Comparison of ENCODE assay signal across 15 mouse cellular contexts in genomic region chr7:100854861-100855260, GRCm38 (mm10). TPM values are rescaled to one million over a fixed set of nuclear protein-coding genes. Genes with fewer than 3 reads are reported as not detected.
DNase-seq lines count a peak whose midpoint lies in the region; ATAC-seq and TF ChIP-seq lines count a peak whose summit lies in the region.
"Had no signal": no experiment of that assay in that cellular context is flagged by ENCODE, and none has a peak within 500 bp of the region (broad histone marks: within the 10 kb centered on the region; RNA-seq: fewer than 3 reads in every experiment).

No protein-coding gene starts in this region.

- H3K9me3 ChIP-seq in kidney, embryonic 16.5 days (ENCODE audit: low read length) = no peaks in the 10 kb centered on the region
- H3K9me3 ChIP-seq in MEL (replicated peaks; ENCODE audit: insufficient read depth, low read length) = no peaks in the 10 kb centered on the region
- H3K9me3 ChIP-seq in liver, embryonic 12.5 days (replicated peaks) = no peaks in the 10 kb centered on the region
- no peaks in the 10 kb centered on the region for H3K9me3 ChIP-seq in neural tube, embryonic 15.5 days (replicated peaks)
- H3K9me3 ChIP-seq: midbrain, embryonic 15.5 days; stomach, embryonic 15.5 days had no signal

- no peak for TF ChIP-seq EP300 in MEL (IDR thresholded peaks at IDR 0.05; ENCODE audit: low read depth in 1 of 2, low read length in 2 of 2)

- H3K4me2 ChIP-seq in kidney, embryonic 16.5 days (replicated peaks; ENCODE audit: low read depth, low read length) = no peak overlapping the region
- H3K4me2 ChIP-seq in liver, embryonic 12.5 days = peak overlapping the region; percentile 45
- no peak overlapping the region for H3K4me2 ChIP-seq in neural tube, embryonic 15.5 days
- H3K4me2 ChIP-seq: midbrain, embryonic 15.5 days; stomach, embryonic 15.5 days had no signal

- H3K27ac ChIP-seq in kidney, embryonic 16.5 days (ENCODE audit: low read length) = no peak overlapping the region
- H3K27ac ChIP-seq in MEL (ENCODE audit: control insufficient read depth, low read depth, low read length) = peak overlapping the region; percentile 97
- peak overlapping the region; percentile 92 for H3K27ac ChIP-seq in liver, embryonic 12.5 days
- no peak overlapping the region for H3K27ac ChIP-seq in neural tube, embryonic 15.5 days (replicated peaks)
- H3K27ac ChIP-seq: hindbrain, postnatal 0 days; left cerebral cortex, adult 2 months; midbrain, embryonic 15.5 days had no signal

- ATAC-seq in kidney, embryonic 16.5 days (ENCODE audit: low FRiP score, low TSS enrichment) = no peak
- no peak for ATAC-seq in liver, embryonic 12.5 days
- ATAC-seq in neural tube, embryonic 15.5 days (ENCODE audit: low FRiP score) = no peak
- ATAC-seq: hindbrain, postnatal 0 days; midbrain, embryonic 15.5 days had no signal

- no peaks in the 10 kb centered on the region for H3K27me3 ChIP-seq in kidney, embryonic 16.5 days (ENCODE audit: insufficient read depth, low read length)
- H3K27me3 ChIP-seq in MEL (ENCODE audit: control insufficient read depth in 1 of 2, insufficient read depth in 2 of 2, low read length in 2 of 2) = no peaks in the 10 kb centered on the region
- no peaks in the 10 kb centered on the region for H3K27me3 ChIP-seq in liver, embryonic 12.5 days (replicated peaks)
- H3K27me3 ChIP-seq in neural tube, embryonic 15.5 days (replicated peaks) = no peaks in the 10 kb centered on the region
- H3K27me3 ChIP-seq: midbrain, embryonic 15.5 days; stomach, embryonic 15.5 days had no signal

- H3K4me3 ChIP-seq in kidney, embryonic 16.5 days (ENCODE audit: low read length) = no peak overlapping the region
- peak overlapping the region in 1 of 2 experiments; percentile 25; a peak in 3 of 4 replicates for H3K4me3 ChIP-seq in MEL (ENCODE audit: control insufficient read depth in 1 of 2, insufficient read depth in 1 of 2, low read depth in 2 of 2, low read length in 2 of 2)
- 0 out of 2 replicates have a peak overlapping the region, but pooled peaks have one; percentile 9 for H3K4me3 ChIP-seq in liver, embryonic 12.5 days
- no peak overlapping the region for H3K4me3 ChIP-seq in neural tube, embryonic 15.5 days (replicated peaks)
- H3K4me3 ChIP-seq: left cerebral cortex, adult 2 months; midbrain, embryonic 15.5 days; stomach, embryonic 15.5 days had no signal

- peaks cover 26% of the 10 kb centered on the region for H3K79me2 ChIP-seq in MEL (ENCODE audit: control insufficient read depth, insufficient read depth, low read length, poor library complexity)

- no peaks in the 10 kb centered on the region for H3K36me3 ChIP-seq in kidney, embryonic 16.5 days (ENCODE audit: insufficient read depth, low read length)
- H3K36me3 ChIP-seq in MEL (ENCODE audit: control insufficient read depth in 1 of 2, insufficient read depth in 2 of 2, low read length in 2 of 2) = peaks cover 0 to 43% of the 10 kb centered on the region in 2 experiments; a peak in 3 of 4 replicates
- H3K36me3 ChIP-seq in liver, embryonic 12.5 days = peaks cover 95% of the 10 kb centered on the region
- H3K36me3 ChIP-seq in neural tube, embryonic 15.5 days = no peaks in the 10 kb centered on the region
- H3K36me3 ChIP-seq: midbrain, embryonic 15.5 days; stomach, embryonic 15.5 days had no signal

- TF ChIP-seq CTCF in MEL (IDR thresholded peaks at IDR 0.05 in 2 of 3, conservative IDR thresholded peaks at IDR 0.05 in 1 of 3; ENCODE audit: control insufficient read depth in 1 of 3, insufficient read depth in 1 of 3, low read depth in 2 of 3, low read length in 3 of 3, poor library complexity in 1 of 3, severe bottlenecking in 1 of 3) = no peak
- TF ChIP-seq CTCF in brain, embryonic 14.5 days (IDR thresholded peaks at IDR 0.05; ENCODE audit: borderline replicate concordance, extremely low read depth, insufficient read depth, insufficient read length) = no peak

- 0 out of 2 replicates have a peak overlapping the region, but pooled peaks have one; percentile 29 for H3K9ac ChIP-seq in kidney, embryonic 16.5 days (replicated peaks; ENCODE audit: low read length)
- peak overlapping the region; percentile 57 for H3K9ac ChIP-seq in MEL (ENCODE audit: control insufficient read depth, low read depth, low read length, poor library complexity, severe bottlenecking)
- peak overlapping the region; percentile 34 for H3K9ac ChIP-seq in liver, embryonic 12.5 days
- no peak overlapping the region for H3K9ac ChIP-seq in neural tube, embryonic 15.5 days (replicated peaks)
- H3K9ac ChIP-seq: midbrain, embryonic 15.5 days; stomach, embryonic 15.5 days had no signal

- TF ChIP-seq POLR2A in MEL (IDR thresholded peaks at IDR 0.05; ENCODE audit: control insufficient read depth in 1 of 2, insufficient read depth in 1 of 2, low read depth in 1 of 2, low read length in 2 of 2, poor library complexity in 1 of 2) = no peak
- no peak for TF ChIP-seq POLR2A in brain, embryonic 14.5 days (IDR thresholded peaks at IDR 0.05; ENCODE audit: borderline replicate concordance, extremely low read depth, insufficient read depth, insufficient read length, poor library complexity, severe bottlenecking)

- peaks cover 54% of the 10 kb centered on the region for H3K4me1 ChIP-seq in kidney, embryonic 16.5 days (ENCODE audit: insufficient read depth, low read length)
- H3K4me1 ChIP-seq in MEL (ENCODE audit: control insufficient read depth in 1 of 2, insufficient read depth in 2 of 2, low read length in 2 of 2) = peaks cover 16 to 51% of the 10 kb centered on the region in 2 experiments
- peaks cover 91% of the 10 kb centered on the region for H3K4me1 ChIP-seq in liver, embryonic 12.5 days
- H3K4me1 ChIP-seq in neural tube, embryonic 15.5 days = peaks cover 38% of the 10 kb centered on the region

- TF ChIP-seq RAD21 in MEL (IDR thresholded peaks at IDR 0.05; ENCODE audit: low read depth, low read length) = no peak

- 62% methylated on average over 5 of the region's 5 CpGs for WGBS in kidney, embryonic 16.5 days
- 41% methylated on average over 5 of the region's 5 CpGs for WGBS in liver, embryonic 12.5 days (ENCODE audit: insufficient replicate concordance)
- WGBS in neural tube, embryonic 15.5 days = 64% methylated on average over 5 of the region's 5 CpGs

- no peak for DNase-seq in kidney, adult 8-10 months
- peak; percentile 19 for DNase-seq in MEL (ENCODE audit: low read depth, low spot score)
- peak; percentile 84 for DNase-seq in brain, embryonic 14.5 days (ENCODE audit: low read depth)
- DNase-seq in urinary bladder, postnatal 14 days (ENCODE audit: low spot score) = no peak
- DNase-seq: adrenal gland, postnatal 36 days; cerebellum, adult 9-10 months; kidney, postnatal 14 days; right cerebral cortex, postnatal 14 days had no signal

TF ChIP-seq in MEL, 35 proteins besides CTCF, POLR2A, EP300 and RAD21:
- TF ChIP-seq POLR2AphosphoS2 (IDR thresholded peaks at IDR 0.05; ENCODE audit: low read length) (no peak), ELF1 (IDR thresholded peaks at IDR 0.05; ENCODE audit: low read depth, low read length) (no peak), USF2 (IDR thresholded peaks at IDR 0.05; ENCODE audit: borderline replicate concordance in 1 of 2, insufficient read depth in 1 of 2, low read depth in 1 of 2, low read length in 2 of 2) (no peak), ZKSCAN1 (IDR thresholded peaks at IDR 0.05; ENCODE audit: low read depth, low read length) (no peak), ZMIZ1 (IDR thresholded peaks at IDR 0.05; ENCODE audit: low read depth, low read length) (no peak), MYC (IDR thresholded peaks at IDR 0.05; ENCODE audit: low read depth, low read length) (no peak), CHD1 (IDR thresholded peaks at IDR 0.05; ENCODE audit: low read depth, low read length) (no peak; the same call in 1 of the 2 replicates), NELFE (IDR thresholded peaks at IDR 0.05; ENCODE audit: low read depth, low read length) (no peak), POLR2AphosphoS5 (IDR thresholded peaks at IDR 0.05; ENCODE audit: borderline replicate concordance, low read depth, low read length) (no peak), HCFC1 (IDR thresholded peaks at IDR 0.05; ENCODE audit: low read depth, low read length) (no peak)
TF ChIP-seq in MEL: peak in this region for 0.

RNA-seq across cellular contexts. Expression of gene Relt, which starts 8.4 kb away (rescaled TPM):
- polyA plus RNA-seq in kidney, embryonic 16.5 days (2015; fragmentation: Nextera tagmentation; extraction: Ambion mirVana) = 3.8 and 4.8 TPM in 2 replicates
- total RNA-seq in MEL (2012; rRNA removed) = 26.0 and 37.1 TPM in 2 replicates
- 10 to 100 TPM in 1 of 2 experiments, not detected in 1; 29.6 TPM for polyA plus RNA-seq in MEL (2012; ENCODE audit: insufficient read depth in 1 of 2, insufficient read length in 2 of 2, low read depth in 1 of 2, low replicate concordance in 2 of 2, missing spikeins in 1 of 2)
- 6.2 and 7.2 TPM in 2 replicates for polyA plus RNA-seq in brain, embryonic 14.5 days (2012; rRNA removed)
- 17.8 and 18.2 TPM in 2 replicates for polyA plus RNA-seq in liver, embryonic 12.5 days (2016; fragmentation: Nextera tagmentation; extraction: Ambion mirVana)
- polyA plus RNA-seq in neural tube, embryonic 15.5 days (2015; fragmentation: Nextera tagmentation; extraction: Ambion mirVana) = 5.9 and 6.3 TPM in 2 replicates

Comparison
In these comparisons a context has a peak if more than half of its experiments do, and no peak if none do; other contexts are left out.
1. H3K27ac ChIP-seq: peak in MEL (single experiment) and liver, embryonic 12.5 days (single experiment); none in kidney, embryonic 16.5 days (single experiment) and neural tube, embryonic 15.5 days (single experiment).
2. DNase-seq: peak in MEL (single experiment) and brain, embryonic 14.5 days (single experiment); none in kidney, adult 8-10 months (0 of 2) and urinary bladder, postnatal 14 days (single experiment).